Mouse (Mus musculus) Muller cell, postnatal 12 days (primary cell): ENCODE measurements around the gene Gm49380.
A peak's percentile ranks its signal among the peaks of the same experiment; 100 is the strongest.
"Not testable (repeated sequence)": the region's sequence is repeated elsewhere in the genome, so short reads cannot be mapped to it uniquely, and the experiment has no call there.

Experiments
- DNase-seq: peaks from one replicate; pipeline ENCODE4 v3.0.0-alpha.2; 2015; ENCODE audit errors: inconsistent ontology term

Gene Gm49380

GRCm38 (mm10) chr9:44125026-44125425 is 11.7 kb upstream of the Gm49380 start:
- DNase-seq: no peak

- peak; percentile 34 for DNase-seq
These were observed 11.0 kb upstream of the Gm49380 start for GRCm38 (mm10) chr9:44124317-44124716.

- no peak for DNase-seq
These were observed 6.7 kb upstream of the Gm49380 start for GRCm38 (mm10) chr9:44119948-44120465.

- no peak for DNase-seq
These were observed 5.7 kb upstream of the Gm49380 start for GRCm38 (mm10) chr9:44119011-44119410.

GRCm38 (mm10) chr9:44116182-44116581 is 2.9 kb upstream of the Gm49380 start:
- no peak for DNase-seq

- DNase-seq: no peak
These were observed 2.3 kb upstream of the Gm49380 start for GRCm38 (mm10) chr9:44115599-44115998.

GRCm38 (mm10) chr9:44114453-44114852 is 1.2 kb upstream of the Gm49380 start:
- no peak for DNase-seq

GRCm38 (mm10) chr9:44111909-44112308 is 1.4 kb downstream of the Gm49380 start:
- DNase-seq: not testable (repeated sequence)

GRCm38 (mm10) chr9:44109360-44110095 is 3.8 kb downstream of the Gm49380 start:
- peak; percentile 77 for DNase-seq

GRCm38 (mm10) chr9:44108269-44109055 is 4.8 kb downstream of the Gm49380 start:
- peak; percentile 24 for DNase-seq

- DNase-seq: peak; percentile 48
These were observed 5.6 kb downstream of the Gm49380 start for GRCm38 (mm10) chr9:44107557-44108179.

- peak; percentile 96 for DNase-seq
These were observed 6.2 kb downstream of the Gm49380 start, which contains the start of gene C1qtnf5 for GRCm38 (mm10) chr9:44107110-44107509. Gene C1qtnf5 (plus strand): TSS chr9:44107245.

GRCm38 (mm10) chr9:44106596-44106995 is 6.7 kb downstream of the Gm49380 start:
- DNase-seq: no peak

GRCm38 (mm10) chr9:44106182-44106581 is 7.1 kb downstream of the Gm49380 start:
- DNase-seq: no peak

GRCm38 (mm10) chr9:44105781-44106180 is 7.5 kb downstream of the Gm49380 start:
- no peak for DNase-seq

GRCm38 (mm10) chr9:44104881-44105280 is 8.4 kb downstream of the Gm49380 start:
- peak; percentile 41 for DNase-seq

- no peak for DNase-seq
These were observed 11.8 kb downstream of the Gm49380 start, which contains the start of gene Mfrp for GRCm38 (mm10) chr9:44101490-44101889. Gene Mfrp (plus strand): TSS chr9:44101729.

- no peak for DNase-seq
These were observed 16.8 kb downstream of the Gm49380 start for GRCm38 (mm10) chr9:44096536-44096935.

GRCm38 (mm10) chr9:44095781-44096180 is 17.5 kb downstream of the Gm49380 start:
- DNase-seq: no peak

- no peak for DNase-seq
These were observed 18.6 kb downstream of the Gm49380 start for GRCm38 (mm10) chr9:44094737-44095136.

- DNase-seq: peak; percentile 64
These were observed 19.4 kb downstream of the Gm49380 start for GRCm38 (mm10) chr9:44093612-44094503.
